Mouse (Mus musculus): ENCODE results near the gene Gm5105.

The Gm5105 gene

GRCm38 (mm10) chr3:138022003-138022402, 45.2 kb downstream of the Gm5105 start:
- DNase-seq: no peak

GRCm38 (mm10) chr3:138016810-138017209, 50.4 kb downstream of the Gm5105 start:
- peak; percentile 42 for DNase-seq

- no peak for DNase-seq
Observed at GRCm38 (mm10) chr3:138014725-138015124, 52.5 kb downstream of the Gm5105 start.

GRCm38 (mm10) chr3:138012351-138012750, 54.8 kb downstream of the Gm5105 start:
- peak; percentile 29 for DNase-seq

GRCm38 (mm10) chr3:138008152-138008551, 59.0 kb downstream of the Gm5105 start:
- DNase-seq: no peak

GRCm38 (mm10) chr3:138006896-138007295, 60.3 kb downstream of the Gm5105 start:
- DNase-seq: no peak

GRCm38 (mm10) chr3:138003264-138003663, 63.9 kb downstream of the Gm5105 start:
- no peak for DNase-seq

- DNase-seq: no peak
Observed at GRCm38 (mm10) chr3:138002545-138002944, 64.6 kb downstream of the Gm5105 start.

GRCm38 (mm10) chr3:138001865-138002264, 65.3 kb downstream of the Gm5105 start:
- no peak for DNase-seq

- peak; percentile 92 for DNase-seq
Observed at GRCm38 (mm10) chr3:138000724-138001069, 66.5 kb downstream of the Gm5105 start.

- DNase-seq: no peak
Observed at GRCm38 (mm10) chr3:138000062-138000723, 67.0 kb downstream of the Gm5105 start.

- DNase-seq: no peak
Observed at GRCm38 (mm10) chr3:137999224-137999790, 67.9 kb downstream of the Gm5105 start.
